Mouse (Mus musculus): ENCODE measurements at regions not wholly inside any gene's neighbourhood (a gene's known extent, or its start where the extent isn't known, plus 50 kb on each side); places are given as distances from the start of the nearest gene placed in this dataset.

- ChIA-PET POLR2A (no interaction called here), CTCF (no interaction called here)
- in situ Hi-C loops (cut with MboI; ENCODE audit: low pct_unique_long_range_greater_than_20kb) = no loop called here
- H3K27me3 ChIP-seq = no peaks in the 10 kb centered on the region
- no peak for ATAC-seq
- no peak for TF ChIP-seq CTCF (IDR thresholded peaks at IDR 0.05)
- DNase-seq (ENCODE audit: low read depth, low spot score) = peak; percentile 7
Measured at GRCm38 (mm10) chr4:87566616-87567015, 336.3 kb upstream of the Slc24a2 start.

- CTCF ChIA-PET = interaction anchor here (1.1 kb wide), 1 partner anchor 187 kb away, joined by 3 read pairs; no protein-coding TSS in a partner anchor
- ATAC-seq (no peak), DNase-seq (ENCODE audit: low read depth, low spot score) (no peak)
- no peak for TF ChIP-seq CTCF (IDR thresholded peaks at IDR 0.05)
- POLR2A ChIA-PET = no interaction called here
- in situ Hi-C loops (cut with MboI; ENCODE audit: low pct_unique_long_range_greater_than_20kb) = no loop called here
- no peaks in the 10 kb centered on the region for H3K27me3 ChIP-seq
Measured at GRCm38 (mm10) chr4:87554912-87555311, 324.6 kb upstream of the Slc24a2 start.
